Mouse (Mus musculus) hindbrain, embryonic 15.5 days (tissue): ENCODE data around the gene Gamt. TPM values are rescaled to one million over a fixed set of nuclear protein-coding genes. Genes with fewer than 3 reads are reported as not detected.
"Not testable (repeated sequence)": the region's sequence is repeated elsewhere in the genome, so short reads cannot be mapped to it uniquely, and the experiment has no call there.

Source experiments
- ATAC-seq: fragments of 200-750 bp; cut with Nextera tagmentation; 2 replicates; pipeline ENCODE4 v1.8.0; 2017; ENCODE audit warnings: low read depth, moderate number of reproducible peaks, moderate TSS enrichment; ENCODE audit not compliant: low FRiP score
- H3K27ac ChIP-seq: fragments of 300-500 bp; sonication (generic); replicated peaks from 2 replicates; pipeline ENCODE4 v1.5.1; 2015; ENCODE audit warnings: mild to moderate bottlenecking, inconsistent platforms
- H3K27me3 ChIP-seq: fragments of 300-500 bp; sonication (generic); 2 replicates; pipeline ENCODE4 v1.6.1; 2015; ENCODE audit warnings: control low read depth, inconsistent platforms
- H3K36me3 ChIP-seq: fragments of 300-500 bp; sonication (generic); 2 replicates; pipeline ENCODE4 v1.6.1; 2015; ENCODE audit warnings: control low read depth, inconsistent platforms
- H3K4me1 ChIP-seq: fragments of 300-500 bp; sonication (generic); replicated peaks from 2 replicates; pipeline ENCODE4 v1.6.1; 2015; ENCODE audit warnings: control low read depth, inconsistent platforms
- H3K4me2 ChIP-seq: fragments of 300-500 bp; sonication (generic); 2 replicates; pipeline ENCODE4 v1.6.1; 2015; ENCODE audit warnings: moderate library complexity, mild to moderate bottlenecking, inconsistent platforms
- H3K4me3 ChIP-seq: fragments of 300-500 bp; sonication (generic); 2 replicates; pipeline ENCODE4 v1.5.1; 2015; ENCODE audit warnings: mild to moderate bottlenecking, inconsistent platforms
- H3K9ac ChIP-seq: fragments of 300-500 bp; sonication (generic); 2 replicates; pipeline ENCODE4 v1.6.1; 2015; ENCODE audit warnings: inconsistent platforms
- H3K9me3 ChIP-seq: fragments of 300-500 bp; sonication (generic); 2 replicates; pipeline ENCODE4 v1.6.1; 2016; ENCODE audit warnings: control low read depth, inconsistent platforms
- WGBS: fragments of 180-500 bp; shearing (Covaris S2); methylation state at CpG from one replicate; pipeline ENCODE4 v1.1.7; 2015; 5-methylcytosine and 5-hydroxymethylcytosine counted together
- microRNA-seq: library from miRNA; unstranded; fragments of <30 nt; microRNA quantifications from one replicate; pipeline ENCODE4, GENCODE M21; 2016
- polyA plus RNA-seq: library from polyadenylated mRNA; unstranded; fragments of >200 nt; fragmentation: Nextera tagmentation; extraction: Ambion mirVana; gene quantifications from 2 replicates; pipeline ENCODE4 v1.2.1, GENCODE M21; 2015

Gamt gene
- polyA plus RNA-seq, 1 experiment from 2014 or later = 28.1 TPM

DNA sequence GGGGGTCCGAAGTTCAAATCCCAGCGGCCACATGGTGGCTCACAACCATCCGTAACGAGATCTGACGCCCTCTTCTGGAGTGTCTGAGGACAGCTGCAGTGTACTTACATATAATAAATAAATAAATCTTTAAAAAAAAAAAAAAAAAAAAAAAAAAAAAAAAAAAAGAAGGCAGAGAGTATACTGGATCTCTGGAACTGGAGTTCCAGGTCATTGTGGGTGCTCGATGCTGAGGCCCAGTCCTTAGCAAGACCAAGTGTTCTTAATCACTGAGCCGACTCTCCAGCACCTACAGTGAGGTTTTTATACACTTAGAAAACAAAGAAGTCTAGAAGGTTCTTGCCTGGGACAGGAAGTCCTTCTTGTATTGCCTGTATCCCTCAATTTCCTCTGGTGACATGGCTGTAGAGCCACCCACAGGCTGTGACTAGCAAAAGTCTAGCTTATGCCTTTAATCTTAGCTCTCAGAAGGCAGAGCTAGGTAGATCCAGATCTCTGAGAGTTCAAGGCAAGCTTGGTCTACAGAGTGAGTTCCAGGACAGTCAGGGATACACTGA is 49.2 kb downstream of the Gamt start:
- H3K27me3 ChIP-seq, H3K27ac ChIP-seq, H3K36me3 ChIP-seq, H3K4me3 ChIP-seq, H3K9ac ChIP-seq, H3K9me3 ChIP-seq, H3K4me2 ChIP-seq, ATAC-seq: not testable (repeated sequence)
- peaks cover 14% of the 10 kb centered on the region for H3K4me1 ChIP-seq
- WGBS = 80% methylated on average over 7 of the region's 7 CpGs

DNA sequence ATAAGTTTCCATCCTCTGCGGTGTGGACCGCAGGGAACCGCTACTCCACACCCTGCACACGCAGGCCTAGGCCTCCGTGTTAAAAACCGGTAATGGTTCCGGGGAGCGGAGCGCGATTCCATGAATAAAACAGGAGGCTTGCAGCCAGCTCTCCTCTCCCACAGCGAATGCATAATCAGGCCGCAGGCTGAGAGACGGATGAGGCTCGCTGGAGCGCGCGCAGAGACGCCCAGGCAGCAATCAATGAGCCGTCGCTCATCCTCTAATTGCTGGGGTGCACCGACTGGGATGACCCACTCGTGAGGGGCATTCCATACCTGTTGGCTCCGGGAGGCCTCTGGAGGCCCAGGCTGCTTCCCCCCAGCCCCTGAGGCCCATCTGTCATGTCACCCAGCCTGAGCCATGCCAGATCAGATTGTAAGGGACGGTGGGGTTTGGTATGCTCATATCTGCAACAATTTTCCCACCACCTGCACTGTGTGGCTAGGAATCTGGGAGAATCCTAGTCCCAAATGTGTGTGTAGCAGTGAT is 51.9 kb downstream of the Gamt start:
- H3K27ac ChIP-seq = peak overlapping the region; percentile 58
- ATAC-seq = peak; percentile 76
- H3K4me1 ChIP-seq = peaks cover 11% of the 10 kb centered on the region
- H3K9me3 ChIP-seq = no peaks in the 10 kb centered on the region
- H3K36me3 ChIP-seq = no peaks in the 10 kb centered on the region
- H3K27me3 ChIP-seq = no peaks in the 10 kb centered on the region
- H3K9ac ChIP-seq = no peak overlapping the region; the same call in 1 of the 2 replicates
- H3K4me3 ChIP-seq = no peak overlapping the region
- WGBS = 3% methylated on average over 24 of the region's 24 CpGs
- peak overlapping the region; percentile 32 for H3K4me2 ChIP-seq

DNA sequence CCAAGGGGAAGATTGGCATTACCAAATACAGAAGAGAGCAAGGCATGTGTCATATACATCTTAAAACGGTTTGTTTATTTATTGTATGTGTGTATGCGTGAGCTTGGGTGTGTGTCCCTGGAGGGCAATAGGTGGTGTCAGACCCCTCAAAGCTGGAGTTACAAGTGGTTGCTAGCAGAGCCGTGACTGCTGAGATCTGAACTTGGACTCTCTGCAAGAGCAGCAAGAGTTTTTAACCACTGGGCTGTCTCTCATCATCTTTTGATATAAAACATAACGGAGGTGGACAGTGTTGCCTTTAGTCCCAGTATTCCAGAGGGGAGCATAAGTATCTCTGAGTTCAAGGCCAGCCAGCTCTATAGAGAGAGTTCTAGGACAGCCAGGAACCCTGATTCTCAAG is 52.6 kb downstream of the Gamt start:
- no peak overlapping the region for H3K27ac ChIP-seq
- WGBS = 61% methylated on average over 4 of the region's 4 CpGs
- no peak overlapping the region for H3K9ac ChIP-seq

More for the DNA sequence above, 52.6 kb downstream of the Gamt start:
- Histone ChIP-seq H3K9me3 (no peaks in the 10 kb centered on the region), H3K36me3 (no peaks in the 10 kb centered on the region), H3K4me3 (no peak overlapping the region), H3K4me1 (peaks cover 11% of the 10 kb centered on the region), H3K4me2 (peak overlapping the region; percentile 32; the same call in 1 of the 2 replicates), H3K27me3 (no peaks in the 10 kb centered on the region)
- no peak for ATAC-seq

Small RNA genes within 50 kb of the gene (microRNA-seq; reads per million reads assigned to microRNA genes)
- gene Mir6911 = 0.65 reads per million

Other genes starting within 250 kb of the Gamt start
- 2.3 and 2.5 TPM in 2 replicates for gene Arhgap45, start 244.4 kb downstream of the Gamt start, polyA plus RNA-seq
- gene Polr2e, start 221.2 kb downstream of the Gamt start, polyA plus RNA-seq = 141 and 145 TPM in 2 replicates
- 583 and 596 TPM in 2 replicates for gene Gpx4, start 213.8 kb downstream of the Gamt start, polyA plus RNA-seq
- gene Sbno2, start 155.4 kb downstream of the Gamt start, polyA plus RNA-seq = 12.6 and 12.9 TPM in 2 replicates
- gene Stk11, start 145.2 kb downstream of the Gamt start, polyA plus RNA-seq = 18.6 and 20.0 TPM in 2 replicates
- gene Atp5d, start 122.4 kb downstream of the Gamt start, polyA plus RNA-seq = 503 and 517 TPM in 2 replicates
- gene Cbarp, start 120.2 kb downstream of the Gamt start, polyA plus RNA-seq = 61.4 and 71.3 TPM in 2 replicates
- gene Midn, start 112.7 kb downstream of the Gamt start, polyA plus RNA-seq = 22.6 and 26.0 TPM in 2 replicates
- 295 and 319 TPM in 2 replicates for gene Cirbp, start 95.0 kb downstream of the Gamt start, polyA plus RNA-seq
- gene 1600002K03Rik, start 88.1 kb downstream of the Gamt start, polyA plus RNA-seq = 10.1 and 12.7 TPM in 2 replicates
- 29.1 and 33.6 TPM in 2 replicates for gene Efna2, start 81.5 kb downstream of the Gamt start, polyA plus RNA-seq
- gene Mum1, start 34.6 kb downstream of the Gamt start, polyA plus RNA-seq = 36.5 and 38.6 TPM in 2 replicates
- gene Ndufs7, start 11.9 kb downstream of the Gamt start, polyA plus RNA-seq = 311 and 321 TPM in 2 replicates
- gene Dazap1, start 474 bp upstream of the Gamt start, polyA plus RNA-seq = 46.9 and 51.3 TPM in 2 replicates
- gene Rps15, start 31.4 kb upstream of the Gamt start, polyA plus RNA-seq = 551 and 587 TPM in 2 replicates
- 175 and 181 TPM in 2 replicates for gene Apc2, start 35.0 kb upstream of the Gamt start, polyA plus RNA-seq
- gene 2310011J03Rik, start 59.5 kb upstream of the Gamt start, polyA plus RNA-seq = 29.8 and 30.1 TPM in 2 replicates
- gene Pcsk4, start 68.5 kb upstream of the Gamt start, polyA plus RNA-seq = 6.1 and 6.7 TPM in 2 replicates
- gene Reep6, start 68.9 kb upstream of the Gamt start, polyA plus RNA-seq = 5.7 and 7.1 TPM in 2 replicates
- 0.76 and 1.2 TPM in 2 replicates for gene Adamtsl5, start 87.4 kb upstream of the Gamt start, polyA plus RNA-seq
- gene Plk5, start 95.4 kb upstream of the Gamt start, polyA plus RNA-seq = 6.1 and 6.4 TPM in 2 replicates
- gene Mex3d, start 126.6 kb upstream of the Gamt start, polyA plus RNA-seq = 18.9 and 19.2 TPM in 2 replicates
- 213 and 229 TPM in 2 replicates for gene Mbd3, start 138.5 kb upstream of the Gamt start, polyA plus RNA-seq
- gene Uqcr11, start 145.8 kb upstream of the Gamt start, polyA plus RNA-seq = 711 and 737 TPM in 2 replicates
- gene Tcf3, start 172.6 kb upstream of the Gamt start, polyA plus RNA-seq = 52.5 and 54.7 TPM in 2 replicates
- 1.6 and 1.7 TPM in 2 replicates for gene Onecut3, start 233.8 kb upstream of the Gamt start, polyA plus RNA-seq